Mouse (Mus musculus) urinary bladder, adult 2 months (tissue): ENCODE measurements at regions not wholly inside any gene's neighbourhood (a gene's known extent, or its start where the extent isn't known, plus 50 kb on each side); places are given as distances from the start of the nearest gene placed in this dataset.
"Not testable (repeated sequence)": the region's sequence is repeated elsewhere in the genome, so short reads cannot be mapped to it uniquely, and the experiment has no call there.

Experiments
- DNase-seq: peaks from one replicate; pipeline ENCODE4 v3.0.0; 2022; ENCODE audit warnings: low spot score

DNA sequence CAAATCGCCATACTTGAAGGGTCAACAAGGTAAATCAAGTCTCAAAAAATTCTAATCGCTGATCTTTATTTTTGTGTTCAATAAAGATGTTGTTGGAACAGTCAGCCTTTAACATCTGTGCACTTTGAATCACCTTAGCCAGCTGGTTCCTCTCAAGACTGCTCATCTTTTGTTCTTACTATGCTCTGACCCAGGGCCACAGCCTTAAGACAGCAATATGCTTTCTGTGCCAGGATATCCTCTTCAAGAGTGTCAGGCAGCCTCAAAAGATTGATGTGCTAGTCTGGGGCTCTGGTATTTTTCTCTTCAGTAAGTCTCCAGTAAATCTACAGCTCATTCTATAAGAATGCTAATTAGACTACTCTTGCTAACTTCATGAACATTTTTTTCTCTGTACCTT is 199.9 kb downstream of the Dph6 start:
- DNase-seq = no peak

DNA sequence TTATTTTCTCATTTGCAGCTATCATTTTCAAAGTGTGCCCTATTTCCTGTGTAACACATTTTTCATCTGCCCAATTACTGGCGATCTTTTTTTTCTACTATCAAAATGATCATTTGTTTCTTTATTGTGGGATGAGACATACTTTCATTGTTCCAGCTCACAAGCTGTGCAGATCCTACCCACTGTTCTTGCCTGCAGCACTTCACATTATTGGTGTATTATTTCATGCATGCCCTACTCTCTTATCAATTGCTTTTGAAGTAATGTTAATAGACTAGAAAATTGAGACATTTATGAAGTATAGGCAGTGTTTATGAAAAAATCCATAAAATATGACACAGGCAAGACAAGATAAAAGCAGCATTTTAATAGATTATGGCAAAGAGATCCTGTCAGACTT is 204.6 kb downstream of the Dph6 start:
- DNase-seq = no peak

DNA sequence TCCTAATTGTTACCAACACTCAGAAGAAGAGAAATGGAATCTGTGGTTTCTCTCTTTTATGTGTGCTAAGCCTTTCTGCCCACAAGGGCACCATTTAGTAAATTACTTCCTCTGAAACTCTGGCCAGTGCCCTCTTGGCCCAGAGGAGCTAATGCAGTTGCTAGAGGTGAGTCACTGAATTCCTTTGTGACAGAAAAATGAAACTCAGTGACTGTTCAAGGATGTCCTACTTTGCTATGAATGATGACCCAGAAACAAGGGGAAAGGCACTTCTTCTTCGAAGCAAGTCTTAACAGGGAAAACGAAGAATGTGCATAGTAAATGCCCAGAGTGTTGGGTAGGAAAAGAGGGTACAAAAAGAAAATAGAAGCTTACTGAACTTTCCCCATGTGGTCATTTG is 211.0 kb downstream of the Dph6 start:
- DNase-seq = no peak

DNA sequence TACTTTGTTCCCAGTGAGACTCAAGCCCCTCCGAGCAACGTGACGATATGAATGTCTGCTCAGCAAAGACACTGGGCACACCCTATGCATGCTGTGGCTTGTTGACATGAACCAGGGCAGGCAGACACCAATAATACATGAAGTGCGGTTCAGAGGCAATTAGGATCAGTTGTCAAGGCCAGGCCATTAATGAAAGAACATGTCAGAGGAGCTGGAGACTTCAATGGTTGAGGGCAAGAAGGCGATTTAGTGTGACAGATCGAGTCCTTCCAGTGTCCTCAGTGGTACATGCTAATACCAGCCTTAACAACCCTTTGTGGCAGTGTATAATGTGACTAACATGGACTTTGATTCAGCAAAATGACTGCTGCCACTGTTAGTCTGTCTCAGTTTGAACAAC is 213.8 kb downstream of the Dph6 start:
- DNase-seq = no peak

DNA sequence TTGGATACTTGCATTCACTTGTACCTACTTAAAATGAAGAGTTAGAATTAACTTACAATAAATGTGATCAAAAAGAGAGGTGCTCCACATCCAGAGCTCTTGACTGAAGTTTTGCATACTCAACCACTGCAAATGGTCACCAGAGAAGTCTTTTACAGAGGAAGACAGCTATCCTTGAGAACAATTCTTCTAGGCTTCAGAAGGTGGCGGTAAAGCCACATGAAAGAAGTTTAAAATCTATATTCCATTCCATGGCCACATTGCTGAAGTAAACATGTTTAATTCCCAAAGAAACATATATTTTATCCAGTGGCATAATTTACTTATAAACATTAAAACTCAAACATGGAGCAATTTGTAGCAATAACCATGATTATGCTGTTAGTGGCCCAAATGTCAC is 215.1 kb downstream of the Dph6 start:
- no peak for DNase-seq

DNA sequence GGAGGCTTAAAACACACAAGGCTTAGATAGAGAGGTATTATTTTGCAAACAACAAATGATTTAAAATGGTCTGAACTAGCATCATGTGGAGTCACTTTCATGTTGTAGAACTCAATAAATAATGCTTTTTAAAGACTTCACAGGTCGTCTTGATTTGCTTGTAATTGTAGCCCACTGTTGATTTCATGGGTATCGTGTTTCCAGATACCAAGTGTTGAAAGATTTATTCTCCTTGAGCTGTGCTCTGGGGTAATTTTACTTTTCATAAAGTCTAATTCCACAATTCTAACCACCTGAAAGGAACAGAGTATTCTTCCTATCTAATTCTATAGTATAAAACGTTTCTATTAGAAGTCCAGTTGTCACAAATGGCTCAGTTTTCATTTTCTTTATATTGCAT is 216.7 kb downstream of the Dph6 start:
- no peak for DNase-seq

DNA sequence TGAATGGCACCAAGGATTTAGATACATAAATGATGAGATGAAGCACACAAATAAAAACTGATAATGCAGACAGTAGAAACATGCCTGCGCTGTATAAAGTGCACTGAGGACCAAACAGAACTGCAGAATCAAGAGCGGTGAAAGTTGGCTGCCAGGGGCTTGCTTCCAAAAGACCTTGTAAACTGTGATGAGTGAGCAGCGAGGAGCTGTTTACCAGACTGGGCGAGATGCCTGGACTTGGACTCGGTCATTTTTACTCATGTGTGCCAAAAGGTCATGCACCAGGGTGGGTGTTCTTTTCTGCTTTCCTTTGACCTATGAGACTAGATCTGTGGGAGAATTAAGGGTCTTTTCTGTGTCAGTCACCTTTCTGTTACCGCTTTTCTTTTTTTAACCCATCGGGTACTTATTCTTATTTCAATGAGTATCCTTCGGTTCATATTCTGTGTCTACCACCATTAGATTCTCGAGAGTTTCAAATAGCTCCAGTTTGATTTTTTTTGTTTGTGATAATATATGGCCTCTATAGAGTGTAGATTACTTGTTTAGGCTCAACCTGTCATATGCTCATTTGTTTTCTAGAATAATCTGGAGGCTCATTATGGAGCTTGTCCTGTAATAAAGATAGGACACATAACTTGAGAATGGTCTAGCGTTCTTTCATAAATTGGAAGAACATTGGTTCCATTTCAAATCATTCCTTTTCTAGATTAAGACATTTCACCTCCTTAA is 226.3 kb upstream of the Zfp770 start:
- peak; percentile 22 for DNase-seq

DNA sequence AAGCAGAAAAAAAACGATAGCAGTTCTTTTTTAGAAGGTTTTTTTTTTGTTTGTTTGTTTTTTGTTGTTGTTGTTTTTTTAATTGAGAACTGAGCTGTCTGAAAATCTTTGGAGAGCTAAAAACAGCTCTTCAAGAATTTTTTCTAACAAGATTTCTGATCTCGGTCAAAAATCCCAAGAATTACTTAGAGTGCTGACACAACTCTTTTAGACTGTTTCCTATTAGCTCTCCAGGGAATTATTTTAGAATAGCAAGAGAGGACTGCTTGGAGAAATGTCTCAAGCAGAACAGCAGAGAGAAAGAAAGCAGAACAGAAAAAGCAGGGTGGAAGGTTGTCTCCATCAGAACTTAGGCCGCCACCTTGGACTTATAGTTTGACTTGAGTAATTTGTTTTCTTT is 218.1 kb upstream of the Zfp770 start:
- DNase-seq = no peak

DNA sequence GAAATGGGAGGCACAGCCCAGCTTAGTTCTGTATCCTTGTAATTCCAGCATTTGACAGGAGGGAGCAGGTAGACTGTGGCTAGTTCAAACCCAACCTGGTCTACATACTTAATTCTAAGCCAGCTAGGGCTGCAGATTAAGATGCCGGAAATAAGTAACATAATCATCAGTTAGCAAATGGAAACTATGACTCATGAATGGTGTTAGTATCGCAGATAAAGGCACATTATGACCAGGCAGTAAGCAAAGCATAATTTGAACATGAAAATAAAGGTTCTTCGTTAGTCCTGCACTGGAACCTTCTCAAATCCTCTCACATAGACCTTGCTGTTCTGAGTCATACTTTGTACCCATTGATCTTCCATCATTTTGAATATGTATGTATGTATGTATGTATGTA is 211.7 kb upstream of the Zfp770 start:
- no peak for DNase-seq

DNA sequence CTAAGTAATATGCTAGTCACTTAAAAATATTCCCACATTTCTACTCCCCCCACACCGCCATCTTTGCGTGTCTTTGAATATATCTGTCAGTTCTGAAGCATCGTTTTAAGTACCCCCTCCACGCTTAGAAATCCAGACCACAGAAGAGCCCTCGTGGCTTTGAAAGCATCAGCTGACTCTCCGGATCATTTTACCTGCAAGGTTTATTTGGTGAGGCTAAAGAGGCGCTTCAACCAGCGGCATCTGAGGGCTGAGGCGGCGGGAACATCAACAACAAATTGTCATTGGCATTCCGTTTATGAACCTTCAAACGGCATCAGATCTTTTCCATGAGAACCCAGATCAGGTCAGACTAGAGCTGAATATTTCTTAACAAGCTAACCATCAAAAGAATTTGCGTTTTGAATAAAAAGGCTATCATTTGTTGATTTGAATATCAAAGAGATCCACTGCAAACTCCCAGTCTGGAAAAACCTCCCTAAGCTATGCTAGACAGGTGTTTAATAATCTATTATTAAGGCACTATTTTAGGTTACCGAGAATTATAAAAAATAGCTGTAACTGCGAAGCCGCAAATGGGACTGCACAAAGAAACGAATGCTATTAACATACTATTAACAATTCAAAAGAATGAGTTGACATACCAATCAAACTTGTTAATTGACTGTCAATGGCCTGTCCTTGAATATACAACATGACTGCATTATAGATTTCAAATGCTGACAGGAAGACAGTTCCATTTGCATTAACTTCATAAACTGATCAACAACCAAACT is 210.9 kb upstream of the Zfp770 start:
- DNase-seq = no peak

DNA sequence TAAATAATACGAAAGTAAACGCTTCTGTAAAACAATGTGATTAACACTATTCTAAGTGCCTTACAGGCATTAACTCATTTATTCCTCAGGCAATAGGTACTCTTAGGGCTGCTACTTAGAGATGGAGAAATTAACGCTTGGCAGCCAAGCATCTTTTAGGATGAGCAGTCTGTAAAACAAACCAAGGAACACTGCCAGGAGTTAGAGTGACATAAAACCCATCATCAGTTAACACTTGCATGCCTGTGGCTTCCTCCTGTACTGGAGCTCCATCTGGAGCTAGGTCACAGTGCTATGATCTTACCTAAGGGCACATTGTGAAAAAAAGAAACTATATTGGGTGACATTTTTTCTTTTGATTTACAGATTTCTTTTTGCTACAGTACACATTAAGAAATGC is 209.4 kb upstream of the Zfp770 start:
- no peak for DNase-seq

DNA sequence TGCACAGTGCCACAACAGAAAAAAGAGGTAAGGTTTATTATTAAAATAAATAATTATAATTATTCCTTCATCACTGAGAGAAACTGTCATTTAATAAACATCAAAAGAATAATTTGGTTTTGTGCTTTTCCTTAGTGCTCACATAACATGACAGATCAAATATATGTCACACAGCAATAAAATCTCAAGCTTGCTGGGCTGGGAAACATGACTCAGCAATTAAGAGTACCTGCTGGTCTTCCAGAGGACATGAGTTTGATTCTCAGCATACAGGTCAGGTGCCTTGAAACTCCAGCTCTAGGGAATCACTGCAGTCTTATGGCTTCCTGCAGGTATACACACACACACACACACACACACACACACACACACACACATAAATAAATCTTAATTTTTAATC is 208.3 kb upstream of the Zfp770 start:
- DNase-seq = no peak

DNA sequence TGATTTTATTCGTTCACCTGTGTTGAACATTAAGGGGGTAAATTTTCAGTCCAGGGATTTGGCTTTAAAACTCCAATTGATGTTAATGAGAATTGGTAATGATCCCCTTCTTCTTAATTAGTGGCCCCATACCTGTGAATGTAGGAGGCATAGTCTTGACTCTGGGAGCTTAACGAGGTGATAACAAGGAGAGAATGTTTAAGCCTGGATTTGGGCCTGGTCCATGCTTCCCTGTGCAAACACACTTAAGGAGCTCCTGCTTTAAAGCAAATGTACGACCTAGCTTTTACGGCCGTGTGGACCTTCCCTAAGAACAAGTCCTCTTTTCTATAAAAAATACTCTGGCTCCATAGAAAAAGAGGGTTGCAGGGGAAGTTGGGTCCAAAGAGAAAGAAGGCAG is 206.1 kb upstream of the Zfp770 start:
- no peak for DNase-seq

DNA sequence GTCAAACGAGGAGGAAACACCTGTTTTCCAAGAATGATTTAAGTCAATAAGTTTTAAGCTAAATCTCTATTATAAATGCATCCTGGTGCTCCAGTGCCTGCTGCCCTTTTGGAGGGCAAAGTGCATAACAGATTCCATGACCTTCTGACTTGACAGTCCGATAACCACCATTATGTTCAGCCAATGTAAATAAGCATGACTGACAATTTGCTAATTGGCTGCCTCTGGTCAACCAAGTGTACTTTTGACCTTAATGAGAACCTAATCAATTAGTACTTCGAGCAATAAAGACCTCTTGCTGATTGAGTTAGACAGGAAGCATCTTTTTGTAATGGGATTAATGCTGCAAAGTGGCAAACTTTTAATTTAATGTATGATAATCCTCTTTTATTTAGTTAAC is 183.3 kb upstream of the Zfp770 start:
- no peak for DNase-seq

DNA sequence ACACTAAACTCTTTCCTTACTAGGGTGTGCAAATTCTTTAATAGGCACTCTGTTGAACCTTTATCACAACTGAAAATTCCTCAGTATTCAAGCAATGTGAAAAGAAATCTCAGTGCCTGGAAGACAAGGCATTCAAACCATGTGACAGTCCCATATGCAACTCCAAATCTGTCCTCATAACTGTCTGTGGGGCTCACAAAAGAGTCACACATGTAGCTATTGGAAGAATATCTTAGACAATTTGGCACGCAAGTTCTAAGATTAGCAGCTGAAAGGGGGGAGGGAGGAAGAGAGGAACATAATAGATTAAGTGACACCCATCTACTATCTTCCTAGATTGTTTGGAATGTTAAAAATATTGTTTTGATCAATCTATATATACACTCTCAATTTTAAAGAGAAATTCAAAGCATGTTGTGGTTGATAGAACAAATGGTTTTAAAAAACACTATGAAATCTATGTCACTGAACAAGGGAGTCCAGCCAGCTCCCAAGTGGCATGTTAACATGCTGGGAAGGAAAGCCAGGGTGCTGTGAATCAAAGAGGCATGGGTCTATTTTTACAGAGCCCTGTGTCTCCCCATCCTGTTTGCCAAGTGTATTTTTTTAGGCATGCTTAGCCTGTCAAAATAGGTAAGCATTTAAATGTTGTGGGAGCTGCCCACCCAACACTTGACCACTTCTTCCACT is 177.7 kb upstream of the Zfp770 start:
- no peak for DNase-seq

DNA sequence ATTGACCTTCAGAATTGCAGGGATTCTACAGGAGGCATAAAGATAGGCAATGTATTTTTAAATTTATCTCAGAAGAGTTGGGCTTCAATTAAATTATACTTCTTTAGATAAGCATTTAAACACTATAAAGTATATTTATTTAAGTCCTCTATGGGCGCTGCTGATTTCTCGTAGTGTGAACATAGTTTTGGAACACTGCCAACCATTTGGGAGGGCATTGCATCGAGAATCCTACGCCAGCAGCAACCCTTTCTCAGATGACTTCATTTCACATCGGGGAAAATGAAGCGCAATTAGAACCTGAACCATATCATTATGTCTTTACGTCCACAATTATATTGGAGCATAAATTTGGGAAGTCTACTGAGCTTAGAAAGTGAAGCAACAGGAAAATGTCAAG is 172.2 kb upstream of the Zfp770 start:
- no peak for DNase-seq

DNA sequence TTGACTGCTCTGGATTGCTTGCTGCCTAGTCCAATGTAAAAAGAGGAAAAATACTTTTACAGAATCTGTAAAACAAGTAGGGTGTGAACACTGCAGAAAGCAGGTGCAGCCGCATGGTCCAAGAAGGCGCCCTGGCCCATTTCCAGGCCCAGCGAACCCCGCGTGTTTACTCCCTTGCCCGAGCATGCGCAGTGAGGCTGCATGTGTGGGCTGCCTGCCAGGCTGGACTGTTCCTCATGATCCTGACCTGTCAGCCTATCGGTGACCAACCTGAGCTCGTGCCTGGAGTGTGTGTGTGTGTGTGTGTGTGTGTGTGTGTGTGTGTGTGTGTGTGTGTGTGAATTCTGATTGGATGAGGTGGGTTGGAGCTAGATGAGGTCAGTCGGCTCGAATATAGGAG is 152.6 kb upstream of the Zfp770 start:
- not testable (repeated sequence) for DNase-seq

DNA sequence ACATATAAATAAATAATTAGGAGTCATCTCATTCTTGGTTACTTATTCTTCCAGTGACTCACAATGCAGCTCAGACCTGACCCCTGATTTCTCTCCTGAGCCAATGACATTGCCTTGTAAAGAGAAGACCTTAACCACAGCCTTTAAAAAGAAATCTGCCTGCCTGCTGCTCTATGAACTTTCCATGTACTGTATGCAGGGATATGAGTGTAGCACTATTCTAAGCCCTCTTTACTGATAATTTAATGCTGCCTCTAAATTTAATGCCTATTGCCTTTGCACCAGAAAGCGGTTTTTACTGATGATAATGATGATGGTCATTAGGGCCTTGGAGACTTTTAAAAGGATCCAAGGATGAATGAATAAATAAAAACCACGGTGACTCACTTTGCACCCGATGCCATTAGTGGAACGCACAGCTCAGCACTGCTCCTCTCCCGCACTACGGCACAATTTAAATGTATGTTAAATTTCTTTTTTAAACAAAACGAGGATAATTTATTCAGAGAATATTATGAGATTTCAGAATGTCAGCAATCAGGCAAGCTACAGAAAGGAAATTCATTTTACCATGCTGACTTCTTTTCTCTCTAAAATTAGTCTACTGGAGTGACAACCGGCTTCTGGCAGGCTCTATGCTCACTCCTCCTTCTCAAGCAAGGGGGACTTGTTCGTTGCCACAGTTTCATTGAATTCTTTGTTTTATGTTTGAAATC is 139.5 kb upstream of the Zfp770 start:
- no peak for DNase-seq

DNA sequence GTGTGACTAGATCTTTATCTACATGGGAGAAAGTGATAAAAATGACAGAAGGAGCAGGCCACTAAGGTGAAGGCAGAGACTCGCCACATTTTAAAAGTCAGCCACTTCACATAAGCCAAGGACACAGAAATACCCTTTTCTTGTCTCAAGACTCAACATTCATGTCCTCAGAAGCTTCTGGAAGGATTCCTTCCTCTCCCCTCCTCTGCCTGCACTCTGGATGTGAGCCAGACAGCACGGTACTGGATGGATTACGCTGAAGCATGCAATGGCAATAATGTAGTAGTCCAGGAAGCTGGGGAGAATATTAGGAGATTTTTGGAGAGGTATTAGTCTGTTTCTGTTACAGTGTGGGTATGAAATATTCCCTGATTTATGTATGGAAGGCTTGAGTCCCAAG is 100.5 kb upstream of the Zfp770 start:
- DNase-seq = no peak

DNA sequence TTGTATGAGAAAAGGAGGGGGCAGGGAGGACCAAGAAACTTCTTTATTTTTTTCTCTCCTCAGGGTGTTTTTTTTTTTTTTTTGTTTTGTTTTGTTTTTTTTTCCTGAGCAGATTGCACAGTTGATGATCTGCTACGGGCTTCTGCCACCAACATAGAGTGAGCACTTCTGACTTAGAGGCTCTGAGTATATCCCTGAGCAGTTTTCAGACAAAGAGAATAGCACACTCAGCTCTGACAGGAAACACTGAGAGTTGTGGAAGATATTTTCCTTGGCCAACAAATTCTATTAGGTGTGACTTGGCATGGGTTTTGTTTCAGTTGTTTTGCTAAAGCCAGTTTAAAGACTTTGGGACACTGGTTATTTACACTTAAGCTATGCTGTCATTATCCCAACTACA is 93.8 kb upstream of the Zfp770 start:
- DNase-seq = no peak

DNA sequence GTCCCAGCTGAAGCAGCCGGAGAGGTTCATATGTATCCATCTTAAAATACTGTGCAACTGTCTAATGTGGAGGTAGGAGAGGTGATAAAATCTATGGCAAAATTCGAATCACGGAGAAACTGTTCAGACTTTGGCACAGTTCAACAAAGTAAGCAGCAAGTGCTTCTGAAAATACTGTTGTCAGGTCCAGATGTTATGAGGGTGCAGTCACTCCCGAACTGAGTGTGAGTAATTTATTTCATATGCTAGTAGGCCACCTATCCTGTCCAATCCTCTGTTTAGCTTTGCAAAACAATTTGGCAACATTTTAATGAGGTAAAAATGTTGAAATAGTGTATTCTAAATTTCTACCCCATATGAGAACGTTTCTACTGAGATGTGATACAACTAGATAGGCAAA is 90.1 kb upstream of the Zfp770 start:
- no peak for DNase-seq

DNA sequence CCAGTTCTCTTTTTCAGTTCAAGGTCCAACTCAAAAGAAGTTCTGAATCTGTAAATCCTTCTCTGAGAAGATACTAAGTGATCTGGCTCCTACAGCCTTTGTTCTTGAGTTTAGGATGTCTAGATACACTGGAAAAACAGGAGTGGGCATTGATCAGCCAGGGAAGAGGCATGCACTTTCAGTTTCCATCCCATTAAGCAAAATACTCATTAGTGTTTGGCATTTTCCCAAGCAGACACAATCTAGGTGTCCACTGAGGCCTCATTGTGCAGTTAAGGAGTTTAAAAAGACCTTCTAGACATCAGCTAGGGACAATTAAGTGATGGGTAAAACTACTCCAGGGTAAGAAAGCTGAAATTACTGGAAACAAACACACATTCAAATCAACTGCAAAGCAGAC is 74.3 kb upstream of the Zfp770 start:
- no peak for DNase-seq
